Mouse (Mus musculus) adrenal gland, adult 2 months (tissue): ENCODE measurements around the gene Pou2af1. TPM values are rescaled to one million over a fixed set of nuclear protein-coding genes. Genes with fewer than 3 reads are reported as not detected.

ENCODE experiments used
- DNase-seq: peaks from one replicate; pipeline ENCODE4 v3.0.0; 2021
- polyA plus RNA-seq: library from polyadenylated mRNA; depleted of rRNA; stranded (reverse); fragments of >200 nt; gene quantifications from 2 replicates; pipeline ENCODE4 v1.2.3, GENCODE M21; 2012; rRNA removed
- total RNA-seq, 2 experiments: library from RNA; stranded (reverse); gene quantifications; 2 replicates each; pipeline ENCODE4 v1.2.3; 2021

The Pou2af1 gene
- total and polyA plus RNA-seq, 3 experiments: 0.32 to 0.48 (median 0.45) TPM

- DNase-seq: no peak
These were observed 12.2 kb downstream of the Pou2af1 start for GRCm38 (mm10) chr9:51225636-51226166.

GRCm38 (mm10) chr9:51230701-51231389 is 17.3 kb downstream of the Pou2af1 start:
- peak; percentile 46 for DNase-seq

GRCm38 (mm10) chr9:51232163-51232562 is 18.7 kb downstream of the Pou2af1 start:
- DNase-seq: no peak

GRCm38 (mm10) chr9:51238741-51239385 is 25.4 kb downstream of the Pou2af1 start:
- DNase-seq: peak; percentile 6

GRCm38 (mm10) chr9:51256780-51257502 is 43.4 kb downstream of the Pou2af1 start:
- DNase-seq: no peak

GRCm38 (mm10) chr9:51258426-51258825 is 44.9 kb downstream of the Pou2af1 start:
- no peak for DNase-seq

GRCm38 (mm10) chr9:51268852-51269251 is 55.3 kb downstream of the Pou2af1 start:
- DNase-seq: no peak

- DNase-seq: no peak
These were observed 57.6 kb downstream of the Pou2af1 start for GRCm38 (mm10) chr9:51271073-51271472.

GRCm38 (mm10) chr9:51272102-51272501 is 58.6 kb downstream of the Pou2af1 start:
- DNase-seq: no peak

- DNase-seq: peak; percentile 60
These were observed 60.2 kb downstream of the Pou2af1 start for GRCm38 (mm10) chr9:51273581-51274154.

GRCm38 (mm10) chr9:51274678-51275077 is 61.2 kb downstream of the Pou2af1 start:
- DNase-seq: peak; percentile 47

- no peak for DNase-seq
These were observed 64.5 kb downstream of the Pou2af1 start for GRCm38 (mm10) chr9:51277834-51278498.

- peak; percentile 92 for DNase-seq
These were observed 65.2 kb downstream of the Pou2af1 start, which contains the start of gene Colca2 for GRCm38 (mm10) chr9:51278500-51279381. Gene Colca2, minus strand, starts transcription at chr9:51278569.

- peak; percentile 45 for DNase-seq
These were observed 72.6 kb downstream of the Pou2af1 start for GRCm38 (mm10) chr9:51286079-51286478.

Other genes with a start within 250 kb of the Pou2af1 start
- 100 to 1,000 TPM; 107 to 108 TPM for gene Sik2, start 204.6 kb upstream of the Pou2af1 start, total RNA-seq
- gene Sik2, start 204.6 kb upstream of the Pou2af1 start, polyA plus RNA-seq: 81.4 and 146 TPM in 2 replicates
- not detected for gene Btg4, start 152.8 kb upstream of the Pou2af1 start, total RNA-seq
- gene Btg4, start 152.8 kb upstream of the Pou2af1 start, polyA plus RNA-seq: not detected in 2 replicates
- gene Layn, start 136.6 kb upstream of the Pou2af1 start, total RNA-seq: 1 to 10 TPM; 5.8 to 9.1 TPM
- 1.2 and 2.8 TPM in 2 replicates for gene Layn, start 136.6 kb upstream of the Pou2af1 start, polyA plus RNA-seq
- not detected for gene 4833427G06Rik, start 111.6 kb upstream of the Pou2af1 start, total RNA-seq
- gene 4833427G06Rik, start 111.6 kb upstream of the Pou2af1 start, polyA plus RNA-seq: not detected in 2 replicates
- not detected for gene Gm32742, start 48.2 kb upstream of the Pou2af1 start, total RNA-seq
- not detected in 2 replicates for gene Gm32742, start 48.2 kb upstream of the Pou2af1 start, polyA plus RNA-seq
- 1 to 10 TPM; 2.2 to 4.0 TPM for gene Colca2, start 64.9 kb downstream of the Pou2af1 start, total RNA-seq
- 3.5 and 3.8 TPM in 2 replicates for gene Colca2, start 64.9 kb downstream of the Pou2af1 start, polyA plus RNA-seq
- not detected for gene 1810046K07Rik, start 115.2 kb downstream of the Pou2af1 start, total RNA-seq
- gene 1810046K07Rik, start 115.2 kb downstream of the Pou2af1 start, polyA plus RNA-seq: 0.08 TPM in 1 of 2 replicates, not detected in the other